Mouse (Mus musculus): ENCODE measurements around the gene Zfp52. TPM values are rescaled to one million over a fixed set of nuclear protein-coding genes. Genes with fewer than 3 reads are reported as not detected.
A peak's percentile ranks its signal among the peaks of the same experiment; 100 is the strongest.

The Zfp52 gene
- polyA plus RNA-seq, 1 experiment from 2014 or later: 3.2 TPM

DNA sequence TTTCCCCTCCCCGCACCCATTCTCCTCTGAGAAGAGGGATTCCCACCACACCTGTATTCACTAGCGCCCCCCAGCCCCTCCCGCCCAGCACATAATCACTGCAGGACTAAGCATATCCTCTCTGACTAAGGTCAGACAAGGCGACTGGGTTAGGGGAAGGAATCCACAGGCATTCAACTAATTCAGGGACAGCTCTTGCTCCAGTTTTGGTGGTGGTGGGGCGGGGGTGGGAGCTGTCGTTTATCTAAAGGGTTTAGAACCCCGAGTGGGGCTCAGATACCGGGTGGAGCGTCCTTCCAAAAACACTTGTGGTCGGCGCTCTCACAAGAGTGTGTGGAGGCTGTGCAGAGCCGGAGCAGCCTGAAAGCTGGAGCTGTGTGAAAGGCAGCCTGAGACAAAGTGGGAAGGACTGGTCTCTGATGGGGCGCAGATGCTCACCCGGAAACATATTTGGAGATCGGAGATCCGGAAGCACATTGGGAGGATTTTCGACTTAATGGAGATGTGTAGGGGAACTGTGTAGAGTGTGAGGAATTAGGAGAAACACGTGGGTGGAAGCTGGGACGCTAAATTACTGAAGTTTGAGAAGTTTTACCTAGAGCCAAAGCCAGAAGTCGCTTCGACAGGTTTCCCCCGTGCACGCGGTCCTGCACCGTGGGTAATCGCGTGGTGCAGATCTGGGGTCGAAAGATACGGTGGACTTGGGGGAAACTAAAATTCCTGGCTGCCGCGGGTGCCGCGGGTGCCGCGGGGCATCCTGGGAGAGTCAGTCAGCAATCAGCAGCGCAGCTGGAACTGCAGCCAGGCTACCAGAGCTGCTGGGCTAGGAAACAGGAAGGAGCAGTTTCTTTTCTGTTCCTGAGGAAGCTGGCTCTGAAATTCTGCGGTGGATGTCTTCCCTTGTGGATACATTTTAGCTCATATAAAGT, 18.9 kb upstream of the Zfp52 start:
- peak overlapping the region; percentile 48 for H3K4me3 ChIP-seq (ENCODE audit: low read depth, low read length)

DNA sequence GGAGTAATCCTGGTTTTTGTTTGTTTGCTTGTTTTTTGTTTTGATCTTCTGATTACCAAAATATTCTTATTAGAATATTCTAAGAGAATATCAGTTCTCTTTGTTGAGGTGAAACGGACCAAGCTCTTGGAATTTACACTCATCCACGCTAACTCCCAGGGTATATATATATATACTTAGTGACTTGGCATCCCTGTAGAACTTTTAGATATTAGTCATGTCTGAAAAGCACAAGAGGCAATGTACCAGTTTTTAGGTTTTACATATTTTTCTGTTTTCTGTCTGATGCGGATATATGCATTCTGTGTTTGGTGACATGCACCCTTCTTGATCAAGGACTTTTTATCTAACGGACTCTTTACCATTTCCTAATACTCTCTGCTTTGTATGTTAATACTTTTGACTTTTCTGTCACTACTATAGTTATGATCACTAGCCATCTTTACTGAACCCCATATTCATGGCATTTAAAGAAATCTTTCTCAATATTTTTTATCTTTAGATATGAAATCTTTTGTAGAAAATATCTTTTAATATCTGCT, 18.1 kb upstream of the Zfp52 start:
- WGBS: 35% methylated on average over 4 of the region's 4 CpGs
- no peaks in the 10 kb centered on the region for H3K9me3 ChIP-seq (replicated peaks; ENCODE audit: control insufficient read depth, low read length, poor library complexity, severe bottlenecking)
- H3K27me3 ChIP-seq (ENCODE audit: control insufficient read depth, insufficient read depth, low read depth, low read length): no peaks in the 10 kb centered on the region
- no peak for ATAC-seq
- peak overlapping the region; percentile 80 for H3K27ac ChIP-seq (ENCODE audit: low read length)
- H3K4me1 ChIP-seq (ENCODE audit: control insufficient read depth, insufficient read depth, low read length): 0 out of 2 replicates have a peak, but pooled peaks cover 4% of the 10 kb centered on the region
- peak overlapping the region; percentile 69 for H3K4me2 ChIP-seq (ENCODE audit: low read length)
- H3K9ac ChIP-seq (ENCODE audit: low read depth, low read length): peak overlapping the region; percentile 59; the same call in 1 of the 2 replicates
- H3K36me3 ChIP-seq (ENCODE audit: control insufficient read depth, insufficient read depth, low read length): no peaks in the 10 kb centered on the region
- peak overlapping the region; percentile 48 for H3K4me3 ChIP-seq (ENCODE audit: low read depth, low read length)

More for the DNA sequence above, 18.9 kb upstream of the Zfp52 start:
- Histone ChIP-seq H3K36me3 (ENCODE audit: control insufficient read depth, insufficient read depth, low read length) (no peaks in the 10 kb centered on the region), H3K9ac (ENCODE audit: low read depth, low read length) (peak overlapping the region; percentile 59), H3K27me3 (ENCODE audit: control insufficient read depth, insufficient read depth, low read depth, low read length) (no peaks in the 10 kb centered on the region), H3K27ac (ENCODE audit: low read length) (peak overlapping the region; percentile 80), H3K9me3 (replicated peaks; ENCODE audit: control insufficient read depth, low read length, poor library complexity, severe bottlenecking) (no peaks in the 10 kb centered on the region), H3K4me1 (ENCODE audit: control insufficient read depth, insufficient read depth, low read length) (0 out of 2 replicates have a peak, but pooled peaks cover 4% of the 10 kb centered on the region), H3K4me2 (ENCODE audit: low read length) (peak overlapping the region; percentile 69)
- peak; percentile 93 for ATAC-seq
- WGBS: under 1% methylated on average over 37 of the region's 37 CpGs

DNA sequence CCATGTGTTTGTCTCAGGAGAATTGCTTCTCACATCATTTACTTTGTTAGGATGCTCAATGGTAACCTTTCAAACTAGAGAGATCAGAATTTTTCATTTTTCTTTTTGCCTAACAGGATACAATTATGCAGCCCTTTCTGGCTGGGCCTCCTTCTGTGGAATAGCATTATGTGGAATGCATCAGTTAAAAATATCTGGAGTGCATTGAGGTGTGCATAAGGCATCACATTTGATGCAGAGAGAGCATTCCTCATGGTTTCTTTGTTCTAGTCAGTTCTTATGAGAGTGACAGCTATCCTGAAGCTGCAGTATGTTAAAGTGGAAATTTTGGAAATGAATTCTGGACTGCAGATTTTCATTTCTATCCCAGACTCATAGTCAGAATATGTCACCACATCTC, 9.1 kb upstream of the Zfp52 start:
- Histone ChIP-seq H3K9ac (ENCODE audit: low read depth, low read length) (no peak overlapping the region), H3K4me1 (ENCODE audit: control insufficient read depth, insufficient read depth, low read length) (peaks cover 3% of the 10 kb centered on the region; the same call in 1 of the 2 replicates), H3K27ac (ENCODE audit: low read length) (no peak overlapping the region), H3K36me3 (ENCODE audit: control insufficient read depth, insufficient read depth, low read length) (no peaks in the 10 kb centered on the region), H3K9me3 (replicated peaks; ENCODE audit: control insufficient read depth, low read length, poor library complexity, severe bottlenecking) (no peaks in the 10 kb centered on the region), H3K4me2 (ENCODE audit: low read length) (no peak overlapping the region), H3K27me3 (ENCODE audit: control insufficient read depth, insufficient read depth, low read depth, low read length) (no peaks in the 10 kb centered on the region), H3K4me3 (ENCODE audit: low read depth, low read length) (no peak overlapping the region)
- no peak for ATAC-seq

DNA sequence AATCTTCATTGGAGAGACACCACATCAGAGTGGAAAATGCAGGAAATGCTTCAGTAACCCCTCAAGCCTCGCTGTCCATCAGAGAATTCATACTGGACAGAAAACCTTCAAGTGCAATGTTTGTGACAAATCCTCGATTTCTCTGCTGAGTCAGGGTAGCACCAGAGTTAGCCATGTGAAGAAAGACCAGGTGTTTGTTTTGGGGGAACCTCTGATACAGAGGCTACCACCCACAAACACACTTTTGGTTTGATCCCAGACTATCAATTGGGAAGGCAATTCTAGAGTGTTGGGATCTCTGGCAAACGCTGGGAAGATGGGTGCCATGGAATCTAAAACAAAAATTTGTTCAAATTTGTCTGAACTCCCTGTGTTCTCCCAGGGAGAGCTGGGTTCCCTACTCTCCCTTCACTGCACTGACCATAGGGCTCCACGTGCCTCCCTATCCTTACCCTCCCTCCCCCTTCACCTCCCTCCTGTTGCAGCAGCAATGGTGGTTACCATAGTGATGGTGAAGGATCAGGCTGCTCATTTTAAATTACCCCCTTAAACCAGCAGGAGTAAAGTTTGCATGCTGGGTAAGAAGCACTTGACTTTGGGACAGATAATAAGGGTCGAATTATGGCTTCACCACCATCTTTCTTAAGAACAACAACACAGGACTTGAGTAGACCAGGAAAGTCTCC, 4.6 kb upstream of the Zfp52 start:
- ATAC-seq: no peak
- H3K4me2 ChIP-seq (ENCODE audit: low read length): no peak overlapping the region

DNA sequence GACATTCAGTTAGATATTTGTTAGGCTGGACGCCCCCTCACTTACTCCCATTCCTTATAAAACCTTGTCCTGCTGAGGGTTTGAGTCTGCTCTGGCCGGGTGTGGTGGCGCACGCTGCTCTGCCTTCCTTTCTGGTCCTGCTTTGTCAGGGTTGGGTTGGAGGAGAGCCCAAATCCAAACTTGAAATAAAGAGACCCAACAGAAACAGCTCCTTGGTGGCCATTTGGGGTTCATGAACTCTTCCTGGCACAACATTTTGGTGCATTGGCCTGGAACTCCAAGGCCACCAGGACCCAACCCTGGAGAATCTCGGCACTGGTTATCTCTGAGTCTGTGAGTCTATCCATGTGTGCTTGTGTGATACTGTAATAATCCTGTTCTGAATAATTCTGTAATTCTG, 3.7 kb upstream of the Zfp52 start:
- WGBS: 74% methylated on average over 5 of the region's 5 CpGs
- H3K4me2 ChIP-seq (ENCODE audit: low read length): peak overlapping the region; percentile 74
- peaks cover 19% of the 10 kb centered on the region for H3K4me1 ChIP-seq (ENCODE audit: control insufficient read depth, insufficient read depth, low read length)
- ATAC-seq: no peak
- no peaks in the 10 kb centered on the region for H3K27me3 ChIP-seq (ENCODE audit: control insufficient read depth, insufficient read depth, low read depth, low read length)
- peak overlapping the region; percentile 96 for H3K9ac ChIP-seq (ENCODE audit: low read depth, low read length)
- peak overlapping the region; percentile 89 for H3K4me3 ChIP-seq (ENCODE audit: low read depth, low read length)
- no peaks in the 10 kb centered on the region for H3K9me3 ChIP-seq (replicated peaks; ENCODE audit: control insufficient read depth, low read length, poor library complexity, severe bottlenecking)
- H3K36me3 ChIP-seq (ENCODE audit: control insufficient read depth, insufficient read depth, low read length): no peaks in the 10 kb centered on the region
- peak overlapping the region; percentile 95 for H3K27ac ChIP-seq (ENCODE audit: low read length)

More for the DNA sequence above, 4.6 kb upstream of the Zfp52 start:
- WGBS: 61% methylated on average over 5 of the region's 5 CpGs
- no peak overlapping the region for H3K4me3 ChIP-seq (ENCODE audit: low read depth, low read length)
- H3K4me1 ChIP-seq (ENCODE audit: control insufficient read depth, insufficient read depth, low read length): peaks cover 19% of the 10 kb centered on the region
- no peak overlapping the region for H3K9ac ChIP-seq (ENCODE audit: low read depth, low read length)
- no peaks in the 10 kb centered on the region for H3K9me3 ChIP-seq (replicated peaks; ENCODE audit: control insufficient read depth, low read length, poor library complexity, severe bottlenecking)
- no peaks in the 10 kb centered on the region for H3K36me3 ChIP-seq (ENCODE audit: control insufficient read depth, insufficient read depth, low read length)
- H3K27me3 ChIP-seq (ENCODE audit: control insufficient read depth, insufficient read depth, low read depth, low read length): no peaks in the 10 kb centered on the region
- H3K27ac ChIP-seq (ENCODE audit: low read length): no peak overlapping the region

DNA sequence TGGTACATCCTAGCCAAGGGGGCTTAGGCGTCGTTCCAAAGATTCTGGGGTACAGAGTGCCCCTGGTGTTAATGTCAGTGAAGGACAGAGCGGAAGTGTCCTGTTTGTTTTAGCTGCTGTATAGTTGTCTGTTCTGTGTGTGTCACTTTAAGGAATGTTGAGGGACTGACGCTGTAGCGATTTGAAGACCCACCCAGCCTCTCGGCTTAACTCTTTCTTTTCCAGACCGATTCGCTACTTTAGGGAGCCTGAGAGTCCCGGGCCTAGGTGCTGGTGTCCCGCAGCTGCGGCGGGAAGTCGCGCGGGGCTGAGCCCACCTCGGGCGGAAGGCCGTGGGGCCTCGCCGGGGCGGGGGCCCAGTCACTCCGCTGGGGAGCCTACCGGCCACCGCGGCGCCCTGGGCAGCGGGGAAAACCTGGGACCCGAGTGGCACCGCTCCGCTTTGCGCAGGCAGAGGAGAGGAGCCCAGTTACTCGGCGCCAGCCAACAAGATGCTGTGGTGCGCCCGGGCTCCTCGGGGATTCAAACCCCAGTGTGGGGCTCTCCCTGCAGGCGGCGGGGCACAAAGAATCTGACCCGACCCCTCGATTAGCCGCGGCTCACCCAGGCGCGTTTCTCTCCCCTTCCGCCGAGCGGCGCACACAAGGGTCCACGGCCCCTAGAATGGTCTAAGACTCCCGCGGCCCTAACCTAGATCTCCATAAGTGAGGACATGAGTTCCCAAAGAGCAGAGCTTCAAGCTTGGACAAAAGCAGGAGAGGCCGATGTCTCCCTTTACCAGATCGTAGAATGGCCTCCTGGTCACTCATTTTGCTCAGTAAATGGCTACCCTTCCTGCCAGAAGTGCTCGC, 3.0 kb upstream of the Zfp52 start:
- H3K4me3 ChIP-seq (ENCODE audit: low read depth, low read length): peak overlapping the region; percentile 89
- H3K9me3 ChIP-seq (replicated peaks; ENCODE audit: control insufficient read depth, low read length, poor library complexity, severe bottlenecking): no peaks in the 10 kb centered on the region
- H3K9ac ChIP-seq (ENCODE audit: low read depth, low read length): peak overlapping the region; percentile 96
- peak; percentile 88 for ATAC-seq
- H3K36me3 ChIP-seq (ENCODE audit: control insufficient read depth, insufficient read depth, low read length): no peaks in the 10 kb centered on the region
- peaks cover 19% of the 10 kb centered on the region for H3K4me1 ChIP-seq (ENCODE audit: control insufficient read depth, insufficient read depth, low read length)
- H3K4me2 ChIP-seq (ENCODE audit: low read length): peak overlapping the region; percentile 74
- peak overlapping the region; percentile 95 for H3K27ac ChIP-seq (ENCODE audit: low read length)
- WGBS: under 1% methylated on average over 54 of the region's 54 CpGs
- no peaks in the 10 kb centered on the region for H3K27me3 ChIP-seq (ENCODE audit: control insufficient read depth, insufficient read depth, low read depth, low read length)

DNA sequence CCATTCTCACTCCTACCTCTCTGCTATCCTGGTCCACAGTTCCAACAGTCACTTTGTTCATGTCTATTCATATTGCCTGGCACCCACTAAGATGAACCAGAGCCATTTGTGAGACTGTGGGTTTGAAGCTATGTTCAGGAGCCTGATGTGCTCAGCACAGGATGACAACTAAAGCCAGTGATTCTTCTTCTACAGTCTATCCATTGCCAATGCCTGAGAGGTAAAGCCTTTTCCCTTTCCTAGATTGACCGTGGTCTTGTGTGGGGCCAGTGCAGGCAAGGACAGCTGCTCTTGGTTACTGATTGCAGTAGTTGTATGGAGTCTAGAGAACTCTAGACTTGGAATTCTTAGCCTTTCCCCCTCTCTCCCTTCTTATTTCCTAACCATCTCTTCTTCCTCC, 1.4 kb upstream of the Zfp52 start:
- no peak overlapping the region for H3K9ac ChIP-seq (ENCODE audit: low read depth, low read length)
- ATAC-seq: no peak
- no peak overlapping the region for H3K4me2 ChIP-seq (ENCODE audit: low read length)
- H3K4me3 ChIP-seq (ENCODE audit: low read depth, low read length): no peak overlapping the region
- no peaks in the 10 kb centered on the region for H3K36me3 ChIP-seq (ENCODE audit: control insufficient read depth, insufficient read depth, low read length)
- H3K27ac ChIP-seq (ENCODE audit: low read length): no peak overlapping the region
- WGBS: 94% methylated on average over 1 of the region's 1 CpGs
- H3K27me3 ChIP-seq (ENCODE audit: control insufficient read depth, insufficient read depth, low read depth, low read length): no peaks in the 10 kb centered on the region
- H3K4me1 ChIP-seq (ENCODE audit: control insufficient read depth, insufficient read depth, low read length): peaks cover 19% of the 10 kb centered on the region
- no peaks in the 10 kb centered on the region for H3K9me3 ChIP-seq (replicated peaks; ENCODE audit: control insufficient read depth, low read length, poor library complexity, severe bottlenecking)

DNA sequence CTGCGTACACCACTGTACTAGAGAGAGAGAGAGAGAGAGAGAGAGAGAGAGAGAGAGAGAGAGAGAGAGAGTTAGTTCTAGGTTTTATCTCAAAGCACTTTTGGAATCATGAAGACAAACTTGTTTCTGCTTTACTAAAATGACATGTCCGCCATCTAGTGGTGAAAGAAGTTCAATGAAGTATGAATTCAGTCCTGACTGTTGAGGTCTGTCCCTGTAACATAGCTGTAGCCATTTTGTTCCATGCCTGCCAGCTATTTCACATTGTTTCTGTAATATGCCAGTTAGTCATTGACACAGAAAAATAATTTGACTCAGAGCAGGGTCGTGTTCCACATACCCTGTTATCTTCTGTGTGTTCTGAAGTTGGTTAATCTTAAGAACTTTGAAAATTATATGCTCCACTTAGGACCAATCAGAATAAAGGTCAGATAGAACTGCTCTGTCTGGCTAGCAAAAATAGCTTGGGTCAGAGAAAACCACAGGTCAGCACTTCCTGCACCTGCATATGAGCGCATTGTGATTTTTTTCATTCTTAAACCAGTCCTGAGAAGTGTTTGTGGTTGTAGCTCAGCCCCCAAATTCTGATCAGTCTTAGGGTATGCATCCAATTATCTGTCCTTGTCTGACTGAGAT, 761 bp upstream of the Zfp52 start:
- H3K4me3 ChIP-seq (ENCODE audit: low read depth, low read length): no peak overlapping the region
- no peak overlapping the region for H3K9ac ChIP-seq (ENCODE audit: low read depth, low read length)
- H3K4me1 ChIP-seq (ENCODE audit: control insufficient read depth, insufficient read depth, low read length): peaks cover 19% of the 10 kb centered on the region
- peak; percentile 47 for ATAC-seq
- H3K27me3 ChIP-seq (ENCODE audit: control insufficient read depth, insufficient read depth, low read depth, low read length): no peaks in the 10 kb centered on the region
- no peaks in the 10 kb centered on the region for H3K9me3 ChIP-seq (replicated peaks; ENCODE audit: control insufficient read depth, low read length, poor library complexity, severe bottlenecking)
- H3K27ac ChIP-seq (ENCODE audit: low read length): no peak overlapping the region
- WGBS: 21% methylated on average over 4 of the region's 4 CpGs
- H3K36me3 ChIP-seq (ENCODE audit: control insufficient read depth, insufficient read depth, low read length): no peaks in the 10 kb centered on the region
- H3K4me2 ChIP-seq (ENCODE audit: low read length): no peak overlapping the region; the same call in 1 of the 2 replicates

All from midbrain, embryonic 16.5 days (tissue).